Mouse (Mus musculus): Measurements from ENCODE around the gene Msh5. TPM values are rescaled to one million over a fixed set of nuclear protein-coding genes. Genes with fewer than 3 reads are reported as not detected.
A peak's percentile ranks its signal among the peaks of the same experiment; 100 is the strongest.

Msh5 gene
- total RNA-seq, 1 experiment = 2.7 TPM

- in situ Hi-C loops (cut with MboI; ENCODE audit: low sequenced_read_pairs in 2 of 2, unreplicated experiment in 2 of 2) = no loop called here
- TF ChIP-seq CHD2 (IDR thresholded peaks at IDR 0.05; ENCODE audit: low read depth, low read length) (no peak), HCFC1 (IDR thresholded peaks at IDR 0.05; ENCODE audit: borderline replicate concordance, insufficient read depth, low read length) (no peak), ZC3H11A (IDR thresholded peaks at IDR 0.05; ENCODE audit: borderline replicate concordance, low read depth, low read length) (no peak), ZNF384 (IDR thresholded peaks at IDR 0.05; ENCODE audit: low read depth, low read length) (no peak), MAFK (IDR thresholded peaks at IDR 0.05; ENCODE audit: insufficient read depth, low read depth, low read length) (no peak)
- Histone ChIP-seq H3K36me3 (ENCODE audit: control insufficient read depth, insufficient read depth, low read length, poor library complexity, severe bottlenecking) (peaks cover 8% of the 10 kb centered on the region; the same call in 1 of the 2 replicates), H3K4me3 (ENCODE audit: insufficient read depth in 1 of 2, low read depth in 1 of 2, low read length in 2 of 2, poor library complexity in 1 of 2, severe bottlenecking in 1 of 2) (peak overlapping the region in 1 of 2 experiments; percentile 74; a peak in 2 of 4 replicates), H3K27ac (ENCODE audit: insufficient read depth, low read depth, low read length, poor library complexity, severe bottlenecking) (no peak overlapping the region), H3K4me1 (ENCODE audit: control insufficient read depth in 2 of 2, insufficient read depth in 2 of 2, low read length in 2 of 2, poor library complexity in 1 of 2) (peaks cover 0 to 2% of the 10 kb centered on the region in 2 experiments; a peak in 1 of 4 replicates), H3K9ac (ENCODE audit: insufficient read depth, low read depth, low read length, poor library complexity, severe bottlenecking) (no peak overlapping the region), H3K9me3 (ENCODE audit: control insufficient read depth, insufficient read depth, low read depth, low read length) (no peaks in the 10 kb centered on the region)
- no peak for DNase-seq (ENCODE audit: low read depth, low spot score)
Measured at GRCm38 (mm10) chr17:35090166-35090932, 43.8 kb upstream of the Msh5 start.

GRCm38 (mm10) chr17:35088825-35089644, 42.5 kb upstream of the Msh5 start, which contains the start of gene Abhd16a:
TSS of gene Abhd16a (plus strand) at chr17:35089263.
- H3K36me3 ChIP-seq (ENCODE audit: control insufficient read depth, insufficient read depth, low read length, poor library complexity, severe bottlenecking) = peaks cover 4% of the 10 kb centered on the region; the same call in 1 of the 2 replicates
- peak within 1 kb of the TSS; percentile 97 for H3K9ac ChIP-seq (ENCODE audit: insufficient read depth, low read depth, low read length, poor library complexity, severe bottlenecking)
- no peak for TF ChIP-seq HCFC1 (IDR thresholded peaks at IDR 0.05; ENCODE audit: borderline replicate concordance, insufficient read depth, low read length)
- TF ChIP-seq ZC3H11A (IDR thresholded peaks at IDR 0.05; ENCODE audit: borderline replicate concordance, low read depth, low read length) = no peak
- TF ChIP-seq ZNF384 (IDR thresholded peaks at IDR 0.05; ENCODE audit: low read depth, low read length) = 0 out of 2 replicates have a peak, but pooled peaks have one; percentile 43
- H3K27ac ChIP-seq (ENCODE audit: insufficient read depth, low read depth, low read length, poor library complexity, severe bottlenecking) = peak within 1 kb of the TSS; percentile 74; the same call in 1 of the 2 replicates
- H3K4me3 ChIP-seq (ENCODE audit: insufficient read depth in 1 of 2, low read depth in 1 of 2, low read length in 2 of 2, poor library complexity in 1 of 2, severe bottlenecking in 1 of 2) = peak within 1 kb of the TSS; percentile 74 to 85
- in situ Hi-C loops (cut with MboI; ENCODE audit: low sequenced_read_pairs in 2 of 2, unreplicated experiment in 2 of 2) = no loop called here
- H3K4me1 ChIP-seq (ENCODE audit: control insufficient read depth in 2 of 2, insufficient read depth in 2 of 2, low read length in 2 of 2, poor library complexity in 1 of 2) = peaks cover 0 to 2% of the 10 kb centered on the region in 2 experiments; a peak in 1 of 4 replicates
- H3K9me3 ChIP-seq (ENCODE audit: control insufficient read depth, insufficient read depth, low read depth, low read length) = no peaks in the 10 kb centered on the region
- peak; percentile 81 for DNase-seq (ENCODE audit: low read depth, low spot score)

GRCm38 (mm10) chr17:35088151-35088550, 41.6 kb upstream of the Msh5 start:
- Histone ChIP-seq H3K36me3 (ENCODE audit: control insufficient read depth, insufficient read depth, low read length, poor library complexity, severe bottlenecking) (peaks cover 4% of the 10 kb centered on the region; the same call in 1 of the 2 replicates), H3K4me1 (ENCODE audit: control insufficient read depth in 2 of 2, insufficient read depth in 2 of 2, low read length in 2 of 2, poor library complexity in 1 of 2) (peaks cover 0 to 2% of the 10 kb centered on the region in 2 experiments; a peak in 1 of 4 replicates), H3K27ac (ENCODE audit: insufficient read depth, low read depth, low read length, poor library complexity, severe bottlenecking) (no peak overlapping the region), H3K9ac (ENCODE audit: insufficient read depth, low read depth, low read length, poor library complexity, severe bottlenecking) (no peak overlapping the region), H3K4me3 (ENCODE audit: insufficient read depth in 1 of 2, low read depth in 1 of 2, low read length in 2 of 2, poor library complexity in 1 of 2, severe bottlenecking in 1 of 2) (no peak overlapping the region), H3K9me3 (ENCODE audit: control insufficient read depth, insufficient read depth, low read depth, low read length) (no peaks in the 10 kb centered on the region)
- TF ChIP-seq MAFK (IDR thresholded peaks at IDR 0.05; ENCODE audit: insufficient read depth, low read depth, low read length) (no peak), HCFC1 (IDR thresholded peaks at IDR 0.05; ENCODE audit: borderline replicate concordance, insufficient read depth, low read length) (no peak), ZNF384 (IDR thresholded peaks at IDR 0.05; ENCODE audit: low read depth, low read length) (peak; percentile 54), CHD2 (IDR thresholded peaks at IDR 0.05; ENCODE audit: low read depth, low read length) (no peak)
- in situ Hi-C loops (cut with MboI; ENCODE audit: low sequenced_read_pairs in 2 of 2, unreplicated experiment in 2 of 2) = no loop called here
- no peak for DNase-seq (ENCODE audit: low read depth, low spot score)

GRCm38 (mm10) chr17:35085208-35085865, 38.8 kb upstream of the Msh5 start, which contains the start of gene Ly6g6f:
TSS of gene Ly6g6f (minus strand) at chr17:35085610.
- in situ Hi-C loops (cut with MboI; ENCODE audit: low sequenced_read_pairs in 2 of 2, unreplicated experiment in 2 of 2) = no loop called here
- no peak for DNase-seq (ENCODE audit: low read depth, low spot score)
- Histone ChIP-seq H3K27ac (ENCODE audit: insufficient read depth, low read depth, low read length, poor library complexity, severe bottlenecking) (no peak within 1 kb of the TSS), H3K4me3 (ENCODE audit: insufficient read depth in 1 of 2, low read depth in 1 of 2, low read length in 2 of 2, poor library complexity in 1 of 2, severe bottlenecking in 1 of 2) (no peak within 1 kb of the TSS), H3K9ac (ENCODE audit: insufficient read depth, low read depth, low read length, poor library complexity, severe bottlenecking) (no peak within 1 kb of the TSS), H3K9me3 (ENCODE audit: control insufficient read depth, insufficient read depth, low read depth, low read length) (no peaks in the 10 kb centered on the region), H3K4me1 (ENCODE audit: control insufficient read depth in 2 of 2, insufficient read depth in 2 of 2, low read length in 2 of 2, poor library complexity in 1 of 2) (peaks cover 0 to 3% of the 10 kb centered on the region in 2 experiments; a peak in 1 of 4 replicates), H3K36me3 (ENCODE audit: control insufficient read depth, insufficient read depth, low read length, poor library complexity, severe bottlenecking) (no peaks in the 10 kb centered on the region)
- no peak for TF ChIP-seq CHD2 (IDR thresholded peaks at IDR 0.05; ENCODE audit: low read depth, low read length)
